Mouse (Mus musculus): ENCODE data around the gene Cdk11b. TPM values are rescaled to one million over a fixed set of nuclear protein-coding genes. Genes with fewer than 3 reads are reported as not detected.
"Not testable (repeated sequence)": the region's sequence is repeated elsewhere in the genome, so short reads cannot be mapped to it uniquely, and the experiment has no call there.

The Cdk11b gene
- total RNA-seq, 2 experiments from 2014 or later: 45.4 to 50.7 TPM

DNA sequence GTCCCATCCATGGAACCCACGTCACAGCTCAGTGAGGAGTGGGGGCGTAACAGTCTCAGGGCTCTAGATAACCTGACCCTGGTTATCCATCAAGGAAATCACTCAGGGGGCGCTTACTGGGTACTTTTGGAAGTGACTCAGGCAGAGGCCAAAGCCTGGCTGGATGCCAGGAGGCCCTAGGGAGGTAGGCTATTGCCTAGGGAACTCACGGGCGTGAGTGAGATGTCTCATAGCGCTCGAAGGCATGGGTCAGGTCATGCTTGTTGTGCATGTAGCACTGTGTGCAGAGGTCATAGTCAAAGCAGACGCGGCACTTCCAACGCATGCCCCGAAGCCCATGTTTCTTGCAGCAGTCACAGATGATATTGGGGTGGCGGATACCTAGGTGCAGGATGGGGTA lies 36.0 kb downstream of the Cdk11b start:
- no peak for DNase-seq (ENCODE audit: low spot score in 2 of 2)

DNA sequence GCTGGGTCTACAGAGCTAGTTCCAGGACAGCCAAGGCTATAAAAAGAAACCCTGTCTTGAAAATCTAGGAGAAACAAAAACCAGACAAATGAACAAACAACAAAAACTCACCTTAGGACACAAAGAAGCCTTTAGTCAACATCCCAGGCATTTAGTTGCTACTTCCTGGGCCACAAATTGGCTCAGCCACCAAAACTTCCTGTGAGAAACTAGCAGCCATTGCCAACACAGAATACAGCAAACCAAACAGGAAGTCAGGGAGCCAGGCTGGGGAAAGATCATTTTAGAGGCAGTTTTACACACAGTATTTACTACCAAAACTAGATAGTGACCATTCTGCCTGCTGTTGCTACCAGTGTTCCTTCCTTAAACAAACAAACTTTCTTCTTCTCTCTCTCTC lies 42.2 kb downstream of the Cdk11b start:
- no peak for DNase-seq (ENCODE audit: low spot score in 2 of 2)

DNA sequence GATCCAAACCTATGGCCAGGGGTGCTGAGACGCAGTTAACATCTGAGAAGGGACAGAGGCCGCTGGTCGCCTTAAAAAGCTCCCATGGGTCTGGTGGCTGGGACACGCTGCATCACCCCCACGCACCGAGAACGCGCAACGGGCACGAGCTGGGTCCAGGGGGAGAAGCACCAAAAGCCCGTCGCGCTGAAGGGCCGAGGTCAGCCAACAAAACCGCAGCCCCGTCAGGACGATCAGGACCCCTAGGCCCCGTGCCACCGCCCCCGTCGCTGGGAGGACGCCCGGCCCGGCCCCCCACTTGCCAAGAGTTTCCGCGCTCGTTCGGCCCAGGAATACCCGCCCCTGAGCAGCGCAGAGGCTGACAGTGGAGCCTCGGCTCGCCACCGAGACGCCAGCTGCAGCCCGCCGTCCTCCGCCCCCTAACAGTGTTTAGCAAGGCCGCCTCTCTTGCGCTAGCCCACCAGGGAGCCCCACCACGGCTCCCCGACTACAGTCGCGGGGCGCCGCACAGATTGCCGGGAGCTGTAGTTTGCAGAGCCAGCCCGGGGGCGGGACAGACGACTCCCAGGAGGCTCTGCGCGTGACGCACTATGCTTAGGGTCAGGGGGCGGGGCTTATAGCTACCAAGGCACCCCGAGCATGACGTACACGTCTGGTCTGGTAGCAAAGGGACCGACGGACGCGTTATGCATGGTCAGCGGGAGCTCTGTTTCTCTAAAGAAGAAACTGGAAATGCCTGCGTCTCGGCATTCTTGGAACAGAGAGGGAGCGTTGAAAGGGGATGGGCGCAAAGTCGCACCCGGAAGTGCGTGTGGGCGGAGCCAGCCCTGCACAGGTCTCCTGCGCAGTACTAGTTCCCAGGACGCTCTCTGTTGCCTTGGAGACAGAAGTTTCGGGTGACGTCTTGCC lies 44.3 kb downstream of the Cdk11b start, which contains the start of gene Mib2:
TSS of gene Mib2 (minus strand) at position 510 of the 909 bp plus-strand sequence.
- peak; percentile 98 to 99 for DNase-seq (ENCODE audit: low spot score in 2 of 2)

DNA sequence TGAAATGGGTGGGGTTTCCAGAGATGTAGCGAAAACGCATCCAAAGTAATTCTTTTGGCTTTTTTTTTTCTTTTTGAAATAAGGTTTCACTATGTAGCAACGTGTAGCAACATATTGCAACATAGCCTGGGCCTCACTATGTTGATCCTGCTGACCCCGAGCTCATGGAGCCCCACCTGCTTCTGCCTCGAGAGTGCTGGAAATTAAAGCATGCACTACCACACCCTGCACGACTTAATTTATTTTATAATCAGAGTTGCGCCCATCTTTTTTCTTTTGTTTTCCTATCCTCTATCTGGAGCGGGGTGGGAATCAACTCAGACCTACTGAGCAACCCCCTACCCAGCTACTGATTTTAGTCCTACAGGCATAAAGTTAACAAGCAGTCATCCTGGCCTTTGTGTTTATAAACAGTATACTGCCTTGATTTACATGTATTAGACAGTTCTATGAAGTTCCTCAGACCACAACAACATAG lies 45.0 kb downstream of the Cdk11b start:
- DNase-seq (ENCODE audit: low spot score in 2 of 2): no peak

DNA sequence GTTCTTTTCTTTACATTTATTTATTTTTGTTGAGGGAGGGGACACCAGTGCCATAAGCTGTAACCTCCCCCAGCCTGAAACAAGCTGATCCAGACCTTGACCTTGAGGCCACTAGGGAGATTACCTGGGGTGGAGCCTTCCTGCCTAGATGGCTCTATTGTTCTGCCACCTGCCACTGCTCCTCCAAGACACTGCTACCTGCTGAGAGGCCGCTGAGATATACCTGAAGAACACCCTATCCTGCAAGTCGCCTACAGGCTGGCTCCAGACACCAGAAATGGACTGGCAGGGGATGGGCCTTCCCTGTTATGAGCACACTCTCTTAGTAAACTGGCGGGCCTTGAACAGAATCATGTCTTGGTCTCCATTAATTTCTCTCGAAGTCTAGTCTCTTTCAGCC lies 45.6 kb downstream of the Cdk11b start:
- not testable (repeated sequence) for DNase-seq (ENCODE audit: low spot score in 2 of 2)

DNA sequence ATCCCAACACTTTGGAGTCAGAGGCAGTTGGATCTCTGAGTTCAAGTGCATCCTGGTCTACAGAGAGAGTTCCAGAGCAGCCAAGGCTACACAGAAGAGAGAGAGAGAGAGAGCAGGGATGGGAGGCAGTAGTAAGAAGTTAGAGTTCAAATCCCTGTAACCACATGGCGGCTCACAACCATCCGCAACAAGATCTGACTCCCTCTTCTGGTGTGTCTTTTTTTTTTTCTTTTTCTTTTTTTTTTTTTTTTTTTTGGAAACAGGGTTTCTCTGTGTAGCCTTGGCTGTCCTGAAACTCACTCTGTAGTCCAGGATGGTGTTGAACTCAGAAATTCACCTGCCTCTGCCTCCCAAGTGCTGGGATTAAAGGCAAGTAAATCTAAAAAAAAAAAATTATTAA lies 47.4 kb downstream of the Cdk11b start:
- no peak for DNase-seq (ENCODE audit: low spot score in 2 of 2)

DNA sequence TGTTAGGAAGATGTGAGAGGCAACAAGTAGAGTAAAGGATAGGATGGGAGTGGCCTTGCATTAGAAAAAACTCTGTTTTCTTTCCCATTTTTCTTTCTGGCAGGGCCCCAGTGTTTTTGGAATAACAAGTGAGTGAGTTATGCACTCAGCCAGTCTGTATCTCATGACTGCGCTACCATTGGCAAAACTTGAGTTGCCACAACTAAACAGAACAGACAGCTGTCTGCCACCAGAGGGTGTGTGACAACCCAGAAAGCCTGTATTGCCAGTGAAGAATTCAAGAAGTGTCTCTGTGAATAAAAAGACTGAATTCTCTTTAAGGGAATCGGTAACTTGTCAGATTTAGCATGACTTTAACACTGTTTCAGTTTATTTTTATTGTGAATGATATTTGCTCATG lies 51.3 kb downstream of the Cdk11b start:
- DNase-seq (ENCODE audit: low spot score in 2 of 2): no peak

DNA sequence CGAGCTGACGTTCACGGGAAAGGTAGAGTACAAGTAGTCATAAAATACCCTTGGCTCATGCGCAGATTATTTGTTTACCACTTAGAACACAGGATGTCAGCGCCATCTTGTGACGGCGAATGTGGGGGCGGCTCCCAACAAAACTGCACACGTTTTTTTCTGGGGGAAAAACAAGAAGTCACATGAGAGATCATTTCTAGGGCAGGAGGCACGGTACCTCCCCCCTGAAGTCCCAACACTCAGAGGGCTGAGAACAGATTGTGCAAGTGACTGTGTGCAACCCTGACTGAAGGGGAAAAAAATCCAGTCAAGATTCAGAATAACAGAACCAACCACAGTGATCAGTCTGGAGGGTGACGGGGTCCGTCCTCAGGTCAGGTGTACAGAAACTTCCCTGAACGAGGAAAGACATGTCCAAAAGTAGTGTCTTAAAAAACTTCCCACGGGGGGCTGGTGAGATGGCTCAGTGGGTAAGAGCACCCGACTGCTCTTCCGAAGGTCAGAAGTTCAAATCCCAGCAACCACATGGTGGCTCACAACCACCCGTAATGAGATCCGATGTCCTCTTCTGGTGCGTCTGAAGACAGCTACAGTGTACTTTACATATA lies 59.1 kb downstream of the Cdk11b start:
- DNase-seq (ENCODE audit: low spot score in 2 of 2): not testable (repeated sequence)

DNA sequence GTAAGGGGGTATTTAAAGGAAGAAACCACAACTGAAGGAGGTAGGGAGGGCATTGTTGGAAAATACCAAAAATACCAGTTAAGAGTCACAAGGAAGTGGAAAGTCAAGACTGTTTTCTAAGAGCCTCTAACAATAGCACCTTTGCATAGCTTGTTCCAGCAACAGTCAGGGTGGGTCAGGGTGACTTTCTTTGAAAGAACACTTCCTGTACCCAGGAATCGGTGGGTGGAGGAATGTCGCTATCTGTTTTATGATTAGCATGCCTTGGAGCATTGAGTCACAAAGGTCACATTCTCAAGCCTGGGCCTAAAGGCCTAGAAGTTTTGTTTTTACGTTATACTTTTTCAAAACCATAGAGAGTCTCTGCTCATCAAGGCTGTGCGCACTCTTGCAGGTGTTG lies 63.1 kb downstream of the Cdk11b start:
- not testable (repeated sequence) for DNase-seq (ENCODE audit: low spot score in 2 of 2)

DNA sequence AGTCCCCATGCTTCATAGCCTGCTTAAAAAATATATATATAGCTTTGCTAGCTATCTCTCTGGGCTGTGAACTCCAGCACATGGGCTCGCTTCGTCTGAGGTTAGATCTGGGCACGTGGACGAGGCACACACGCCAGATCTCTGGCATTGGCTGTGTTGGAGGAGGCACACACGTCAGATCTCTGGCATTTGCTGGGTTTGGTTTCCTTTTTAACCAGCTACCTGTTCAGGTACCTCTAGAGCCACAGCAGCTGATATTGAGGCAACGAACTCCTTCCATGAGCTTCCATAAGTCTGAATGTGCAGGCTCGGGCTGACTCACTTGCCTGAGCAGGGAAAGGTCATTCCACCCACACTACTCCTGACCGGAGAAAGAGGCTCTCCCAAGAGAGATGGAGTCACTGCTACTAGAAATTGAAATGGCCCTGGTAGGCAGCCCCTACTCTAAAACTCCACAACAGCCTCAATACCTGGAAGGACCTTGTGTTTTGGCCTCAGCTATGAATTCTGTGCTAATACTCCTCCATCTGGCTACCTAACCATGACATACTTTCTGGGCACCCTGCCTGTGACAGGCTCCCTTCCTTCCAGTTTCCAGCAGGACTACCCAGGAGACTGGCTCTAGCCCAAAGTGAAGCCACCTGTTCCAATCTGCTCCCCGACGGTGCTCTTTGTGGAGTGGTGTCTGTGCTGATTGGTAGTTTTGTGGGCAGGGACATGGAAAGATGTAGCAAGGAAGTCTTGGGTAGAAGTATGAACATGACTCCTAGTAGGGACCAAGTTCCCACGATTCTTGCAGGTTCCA lies 66.1 kb downstream of the Cdk11b start:
- peak; percentile 67 to 88 for DNase-seq (ENCODE audit: low spot score in 2 of 2)

DNA sequence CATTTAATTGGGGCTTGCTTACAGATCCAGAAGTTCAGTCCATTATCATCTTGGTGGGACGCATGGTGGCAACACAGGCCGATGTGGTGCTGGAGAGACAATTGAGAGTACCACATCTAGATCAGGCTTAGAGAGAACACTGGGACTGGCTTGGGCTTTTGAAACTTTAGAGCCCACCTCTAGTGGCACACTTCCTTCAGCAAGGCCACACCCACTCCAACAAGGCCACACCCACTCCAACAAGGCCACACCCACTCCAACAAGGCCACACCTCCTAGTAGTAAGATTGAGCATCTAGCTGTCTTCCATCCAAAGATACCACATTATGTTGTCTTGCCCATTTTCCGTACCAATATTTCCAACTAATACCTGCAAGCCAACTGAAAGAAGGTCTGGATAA lies 67.8 kb downstream of the Cdk11b start:
- DNase-seq (ENCODE audit: low spot score in 2 of 2): no peak

DNA sequence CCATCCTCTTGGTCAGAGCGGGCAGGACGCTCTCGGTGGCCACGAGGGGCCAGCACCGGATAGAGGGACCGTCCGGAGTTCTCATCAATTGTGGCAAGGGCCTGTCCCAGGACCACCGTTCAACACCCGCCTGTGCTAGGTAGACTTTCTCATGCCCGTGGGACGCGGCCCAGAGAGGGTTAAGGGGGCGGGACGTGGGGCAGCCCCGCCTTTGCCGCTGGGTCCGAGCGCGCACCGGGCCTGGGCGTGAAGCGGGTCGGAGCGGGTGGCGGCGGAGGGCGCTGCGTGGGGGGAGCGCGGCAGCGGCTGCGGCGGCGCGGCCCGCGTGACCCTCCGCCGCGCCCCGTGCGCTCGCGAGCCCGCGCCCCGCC lies 69.4 kb downstream of the Cdk11b start, which contains the start of gene Fndc10:
TSS of gene Fndc10 (plus strand) at position 232 of the 371 bp plus-strand sequence.
- DNase-seq (ENCODE audit: low spot score in 2 of 2): peak; percentile 66 to 77

DNA sequence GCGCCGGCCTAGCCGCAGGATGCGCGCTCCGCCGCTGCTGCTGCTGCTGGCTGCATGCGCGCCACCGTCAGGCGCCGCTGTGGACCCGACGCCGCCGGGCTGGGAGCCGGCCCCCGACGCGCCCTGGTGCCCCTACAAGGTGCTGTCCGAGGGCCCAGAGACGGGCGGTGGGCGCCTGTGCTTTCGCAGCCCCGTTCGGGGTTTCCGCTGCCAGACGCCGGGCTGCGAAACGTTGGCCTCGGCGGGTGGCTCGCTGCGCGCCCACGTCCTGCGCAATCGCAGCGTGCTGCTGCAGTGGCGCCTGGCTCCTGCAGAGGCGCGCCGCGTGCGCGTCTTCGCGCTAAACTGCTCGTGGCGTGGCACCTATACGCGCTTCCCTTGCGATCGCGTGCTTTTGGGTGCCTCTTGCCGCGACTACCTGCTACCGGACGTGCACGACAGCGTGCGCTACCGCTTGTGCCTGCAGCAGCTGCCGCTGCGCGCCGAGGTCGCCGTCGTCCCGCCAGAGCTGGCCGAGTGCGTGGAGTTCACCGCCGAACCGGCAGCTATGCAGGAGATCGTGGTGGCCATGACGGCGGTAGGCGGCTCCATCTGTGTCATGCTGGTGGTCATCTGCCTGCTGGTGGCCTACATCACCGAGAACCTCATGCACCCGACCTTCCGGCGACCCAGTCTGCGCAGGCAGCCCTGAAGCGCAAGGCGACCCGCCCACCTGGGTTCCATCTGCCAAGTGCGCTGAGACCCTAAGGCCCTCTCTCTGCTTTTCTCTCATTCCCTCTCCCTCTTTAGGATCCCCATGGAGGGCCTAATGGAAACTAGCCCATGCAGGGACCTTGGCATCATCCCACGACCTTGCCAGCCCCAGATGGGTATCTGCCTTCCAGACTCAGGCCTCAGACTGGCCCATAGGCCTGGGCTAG lies 70.1 kb downstream of the Cdk11b start:
- DNase-seq (ENCODE audit: low spot score in 2 of 2): peak; percentile 77 to 79

DNA sequence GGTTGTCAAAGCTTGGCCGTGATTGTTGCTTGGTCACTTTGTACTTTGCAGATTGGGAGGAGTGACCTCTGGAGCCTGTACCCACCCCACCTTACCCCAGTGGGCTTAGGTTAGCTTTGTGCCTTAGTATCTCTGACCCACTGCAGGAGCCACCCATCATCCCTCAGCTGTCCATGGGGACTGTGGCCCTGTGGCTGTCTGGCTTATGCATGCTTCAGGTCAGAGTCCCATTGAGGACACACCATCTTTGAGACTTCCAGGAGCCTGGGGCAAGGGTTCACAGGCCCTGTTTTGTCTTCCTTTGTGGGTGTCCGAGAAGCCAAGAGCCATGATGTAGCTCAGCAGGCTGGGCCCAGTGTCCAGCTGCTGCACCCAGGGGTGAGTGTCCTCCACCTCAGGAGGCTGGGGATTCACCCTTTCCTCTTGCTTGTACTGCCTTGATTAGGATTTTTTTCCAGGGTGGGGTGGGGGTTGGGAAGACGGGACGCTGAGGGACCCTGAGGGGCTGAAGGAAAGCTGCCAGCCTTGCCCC lies 70.9 kb downstream of the Cdk11b start:
- DNase-seq (ENCODE audit: low spot score in 2 of 2): no peak

DNA sequence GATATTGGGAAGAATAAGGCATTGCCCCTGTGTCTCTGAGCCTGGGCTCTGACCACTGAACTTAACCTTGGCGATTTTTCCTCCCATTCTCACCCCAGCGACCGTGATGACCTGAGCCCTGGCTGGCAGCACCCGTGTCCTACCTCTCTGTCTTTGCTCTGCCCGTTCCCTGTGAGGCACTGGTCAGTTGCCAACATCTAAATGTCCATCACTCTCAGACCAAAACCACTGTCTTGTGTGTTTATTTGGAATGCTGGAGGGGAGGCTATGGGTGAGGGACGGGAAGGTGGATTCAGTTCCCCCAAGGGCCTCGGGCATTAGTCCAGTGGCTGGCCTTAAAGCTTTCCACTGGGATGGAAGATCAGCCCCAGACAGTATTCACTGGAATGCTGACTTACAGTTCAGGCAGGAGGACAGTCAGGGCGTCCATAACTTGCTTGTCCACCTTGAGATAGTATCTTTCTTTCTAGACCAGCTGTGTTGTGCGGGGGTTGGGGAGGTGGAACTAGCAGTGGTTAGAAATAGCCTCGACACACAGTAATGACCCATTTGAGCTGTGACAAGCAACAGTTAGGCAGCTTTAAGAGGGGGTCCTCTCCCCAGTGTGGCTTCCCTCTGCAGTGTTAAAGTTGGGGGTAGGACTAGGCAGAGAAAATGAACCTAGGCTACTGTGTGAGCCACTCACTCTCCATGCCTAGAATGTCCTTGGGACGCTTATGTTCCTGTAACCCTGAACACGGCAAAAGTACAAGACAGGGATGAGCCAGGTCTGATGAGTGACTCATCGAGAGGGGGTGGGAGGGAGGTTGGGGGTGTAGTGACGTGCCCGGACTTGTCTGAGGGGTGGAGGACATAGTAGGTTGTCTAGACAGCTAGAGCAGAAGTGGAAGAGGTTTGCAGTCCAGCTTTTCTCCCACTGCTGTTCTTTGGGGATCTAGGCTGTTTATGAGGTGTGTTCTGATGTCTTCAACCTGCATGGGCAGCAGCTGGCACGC lies 71.9 kb downstream of the Cdk11b start:
- no peak for DNase-seq (ENCODE audit: low spot score in 2 of 2)

All from layer of hippocampus, postnatal 14 days (tissue).